8 mouse cellular contexts compared by ENCODE assay signal in the genomic region with DNA sequence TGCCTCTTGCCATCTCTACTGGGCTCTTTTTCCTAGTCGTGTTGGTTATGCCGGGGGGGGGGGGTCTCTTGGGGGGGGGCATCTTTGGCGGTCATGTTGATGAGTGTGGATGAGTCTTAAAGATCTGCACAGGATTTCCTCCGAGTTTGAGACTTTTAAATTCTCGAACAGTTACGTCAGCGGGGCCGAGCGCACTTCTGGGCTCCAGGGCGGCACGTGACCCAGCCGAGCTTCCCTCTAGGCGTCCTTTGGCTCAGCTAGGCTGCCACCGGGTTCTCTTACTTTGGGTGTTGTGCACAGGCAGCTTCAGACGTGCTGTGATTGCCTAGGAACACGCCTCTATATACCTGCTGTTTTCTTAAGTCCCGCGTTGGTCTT.
DNase-seq lines count a peak whose midpoint lies in the region; ATAC-seq and TF ChIP-seq lines count a peak whose summit lies in the region.

No protein-coding gene starts in this region.

- peak; percentile 64 for TF ChIP-seq POLR2A in myocyte (IDR thresholded peaks at IDR 0.05; ENCODE audit: insufficient read length, low read depth)
- TF ChIP-seq POLR2A in thymus, adult 2 months (IDR thresholded peaks at IDR 0.05; ENCODE audit: control insufficient read depth, extremely low read depth, insufficient read depth, low read length, poor library complexity): no peak

- ATAC-seq in hindbrain, embryonic 14.5 days (ENCODE audit: low FRiP score): 0 out of 2 replicates have a peak, but pooled peaks have one; percentile 26
- ATAC-seq in liver, embryonic 12.5 days: peak; percentile 56

- H3K79me2 ChIP-seq in myocyte (ENCODE audit: control insufficient read depth, insufficient read depth): peaks cover 50% of the 10 kb centered on the region

- H3K4me3 ChIP-seq in E14TG2a.4 (replicated peaks; ENCODE audit: low read length) (peak overlapping the region; percentile 89), myocyte (peak overlapping the region; percentile 88)
- H3K4me3 ChIP-seq in hindbrain, embryonic 14.5 days (replicated peaks; ENCODE audit: low read length): peak overlapping the region; percentile 45
- peak overlapping the region; percentile 64 for H3K4me3 ChIP-seq in liver, embryonic 12.5 days
- peak overlapping the region; percentile 56 for H3K4me3 ChIP-seq in thymus, adult 2 months (ENCODE audit: control insufficient read depth, insufficient read depth, low read length)

- peak overlapping the region; percentile 62; the same call in 1 of the 2 replicates for H3K9ac ChIP-seq in hindbrain, embryonic 14.5 days
- H3K9ac ChIP-seq in liver, embryonic 12.5 days: peak overlapping the region; percentile 67

- TF ChIP-seq CTCF in E14TG2a.4 (conservative IDR thresholded peaks at IDR 0.05; ENCODE audit: low read length): no peak
- TF ChIP-seq CTCF in thymus, adult 2 months (IDR thresholded peaks at IDR 0.05; ENCODE audit: borderline replicate concordance, control insufficient read depth, extremely low read depth, insufficient read depth, low read length, poor library complexity): no peak

- H3K4me2 ChIP-seq in hindbrain, embryonic 14.5 days (replicated peaks): peak overlapping the region; percentile 99
- peak overlapping the region; percentile 90 for H3K4me2 ChIP-seq in liver, embryonic 12.5 days
- H3K4me2 ChIP-seq in myocyte (ENCODE audit: low read depth): peak overlapping the region; percentile 86

- H3K4me1 ChIP-seq in E14TG2a.4 (replicated peaks; ENCODE audit: low read depth, low read length): peaks cover 87% of the 10 kb centered on the region
- peaks cover 11% of the 10 kb centered on the region for H3K4me1 ChIP-seq in hindbrain, embryonic 14.5 days (replicated peaks; ENCODE audit: control insufficient read depth, insufficient read depth, low read length)
- peaks cover 27% of the 10 kb centered on the region for H3K4me1 ChIP-seq in liver, embryonic 12.5 days
- peaks cover 7% of the 10 kb centered on the region; the same call in 1 of the 2 replicates for H3K4me1 ChIP-seq in thymus, adult 2 months (replicated peaks; ENCODE audit: control insufficient read depth, insufficient read depth, low read length)

- WGBS in hindbrain, embryonic 14.5 days: 2% methylated on average over 18 of the region's 18 CpGs
- 1% methylated on average over 18 of the region's 18 CpGs for WGBS in liver, embryonic 12.5 days (ENCODE audit: insufficient replicate concordance)
- 1% methylated on average over 18 of the region's 18 CpGs for WGBS in thymus, adult 2 months

- H3K9me3 ChIP-seq in E14TG2a.4 (ENCODE audit: low read length): no peaks in the 10 kb centered on the region
- H3K9me3 ChIP-seq in hindbrain, embryonic 14.5 days (ENCODE audit: control insufficient read depth, low read length): no peaks in the 10 kb centered on the region
- no peaks in the 10 kb centered on the region for H3K9me3 ChIP-seq in liver, embryonic 12.5 days (replicated peaks)

- H3K36me3 ChIP-seq in E14TG2a.4 (ENCODE audit: insufficient read depth, low read length): no peaks in the 10 kb centered on the region; the same call in 1 of the 2 replicates
- no peaks in the 10 kb centered on the region for H3K36me3 ChIP-seq in hindbrain, embryonic 14.5 days (replicated peaks; ENCODE audit: control insufficient read depth, insufficient read depth)
- no peaks in the 10 kb centered on the region for H3K36me3 ChIP-seq in liver, embryonic 12.5 days
- H3K36me3 ChIP-seq in myocyte (ENCODE audit: control insufficient read depth, insufficient read depth): no peaks in the 10 kb centered on the region
- no peaks in the 10 kb centered on the region for H3K36me3 ChIP-seq in thymus, adult 2 months (ENCODE audit: control insufficient read depth, insufficient read depth, low read length)

- H3K27ac ChIP-seq in hindbrain, embryonic 14.5 days: peak overlapping the region; percentile 16; the same call in 1 of the 2 replicates
- peak overlapping the region; percentile 76 for H3K27ac ChIP-seq in liver, embryonic 12.5 days
- H3K27ac ChIP-seq in thymus, adult 2 months (ENCODE audit: control insufficient read depth, insufficient read depth, low read length): no peak overlapping the region; the same call in 1 of the 2 replicates

- peak; percentile 89 to 90 for DNase-seq in adrenal gland, postnatal 36 days
- peak; percentile 72 for DNase-seq in forelimb bud, embryonic 11.5 days (ENCODE audit: low read depth, low spot score)
- peak; percentile 50 for DNase-seq in hindbrain, embryonic 14.5 days (ENCODE audit: low spot score)
- peak; percentile 66 for DNase-seq in thymus, adult 2 months
- no peak for DNase-seq in left cerebral cortex, adult 8-10 months (ENCODE audit: low spot score in 2 of 2)

- peak overlapping the region; percentile 56 for H3ac ChIP-seq in myocyte (ENCODE audit: control insufficient read depth, insufficient read length)

- H3K27me3 ChIP-seq in E14TG2a.4 (ENCODE audit: insufficient read depth, low read length) (no peaks in the 10 kb centered on the region), myocyte (ENCODE audit: control insufficient read depth, insufficient read depth, insufficient read length) (no peaks in the 10 kb centered on the region)
- H3K27me3 ChIP-seq in hindbrain, embryonic 14.5 days (ENCODE audit: control insufficient read depth, insufficient read depth, low read length): no peaks in the 10 kb centered on the region; the same call in 1 of the 2 replicates
- H3K27me3 ChIP-seq in liver, embryonic 12.5 days (replicated peaks): no peaks in the 10 kb centered on the region
- H3K27me3 ChIP-seq in thymus, adult 2 months (ENCODE audit: control insufficient read depth, insufficient read depth, low read length): no peaks in the 10 kb centered on the region

TF ChIP-seq in myocyte, 11 proteins besides CTCF, POLR2A, EP300 and RAD21:
- TF ChIP-seq E2F4 (IDR thresholded peaks at IDR 0.05; ENCODE audit: insufficient read depth) (no peak), MYOG (IDR thresholded peaks at IDR 0.05; ENCODE audit: control insufficient read depth in 1 of 3, insufficient read depth in 1 of 3, insufficient read length in 2 of 3, low read depth in 2 of 3) (peak in 1 of 3 experiments; percentile 16), REST (IDR thresholded peaks at IDR 0.05; ENCODE audit: insufficient read depth, insufficient read length) (no peak), POLR2AphosphoS2 (IDR thresholded peaks at IDR 0.05; ENCODE audit: insufficient read length, low read depth) (peak; percentile 26), CEBPB (IDR thresholded peaks at IDR 0.05; ENCODE audit: insufficient read depth, poor library complexity, severe bottlenecking) (no peak), USF1 (IDR thresholded peaks at IDR 0.05; ENCODE audit: low read depth) (peak; percentile 98)

Comparison
In these comparisons a context has a peak if more than half of its experiments do, and no peak if none do; other contexts are left out.
1. DNase-seq: peak in adrenal gland, postnatal 36 days (2 of 2), forelimb bud, embryonic 11.5 days (single experiment), hindbrain, embryonic 14.5 days (single experiment) and thymus, adult 2 months (single experiment); none in left cerebral cortex, adult 8-10 months (0 of 2).
2. Peak in every context shown above with its lines, with median percentiles within 50 percentile points of each other: H3K4me3 ChIP-seq and H3K4me2 ChIP-seq.